Mouse (Mus musculus): ENCODE results near the gene H2-Oa.
"Not testable (repeated sequence)": the region's sequence is repeated elsewhere in the genome, so short reads cannot be mapped to it uniquely, and the experiment has no call there.

The H2-Oa gene

GRCm38 (mm10) chr17:34142456-34143010 lies 50.4 kb downstream of the H2-Oa start:
- no peak for DNase-seq (ENCODE audit: low spot score in 2 of 2)

- peak; percentile 98 for DNase-seq (ENCODE audit: low spot score in 2 of 2)
These were observed 50.9 kb downstream of the H2-Oa start, which contains the start of gene H2-DMb2 for GRCm38 (mm10) chr17:34143033-34143432. Gene H2-DMb2 (plus strand): TSS chr17:34143307.

- peak; percentile 65 to 67 for DNase-seq (ENCODE audit: low spot score in 2 of 2)
These were observed 51.3 kb downstream of the H2-Oa start for GRCm38 (mm10) chr17:34143461-34143860.

DNA sequence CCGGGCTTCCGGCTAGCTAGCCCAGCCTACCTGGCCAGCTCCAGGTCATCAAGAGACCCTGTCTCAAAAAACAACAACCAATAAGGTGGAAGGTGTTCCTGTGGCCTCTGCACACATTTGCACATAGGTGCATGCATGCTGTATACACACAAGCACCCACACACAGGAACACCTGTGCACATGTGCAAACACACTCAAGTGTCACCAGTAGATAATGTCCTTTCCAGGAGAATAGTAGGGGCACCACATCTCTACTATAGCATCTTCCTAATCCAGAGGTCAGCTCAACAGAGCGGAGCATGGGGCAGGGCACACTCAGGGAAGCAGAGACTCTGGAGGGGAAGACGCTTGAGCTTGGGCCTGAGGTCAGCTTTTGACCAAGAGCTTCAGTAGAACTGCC lies 52.1 kb downstream of the H2-Oa start:
- not testable (repeated sequence) for DNase-seq (ENCODE audit: low spot score in 2 of 2)
